Mouse (Mus musculus): ENCODE data around the gene Snap25.

- TF ChIP-seq POLR2A (IDR thresholded peaks at IDR 0.05; ENCODE audit: extremely low read depth, insufficient read depth, low read length) (no peak), CTCF (IDR thresholded peaks at IDR 0.05; ENCODE audit: low read depth, low read length) (no peak)
Observed at GRCm38 (mm10) chr2:136691681-136692080, 21.6 kb upstream of the Snap25 start.
